Mouse (Mus musculus): Measurements from ENCODE around the gene Gm5141.
"Not testable (repeated sequence)": the region's sequence is repeated elsewhere in the genome, so short reads cannot be mapped to it uniquely, and the experiment has no call there.

The Gm5141 gene

DNA sequence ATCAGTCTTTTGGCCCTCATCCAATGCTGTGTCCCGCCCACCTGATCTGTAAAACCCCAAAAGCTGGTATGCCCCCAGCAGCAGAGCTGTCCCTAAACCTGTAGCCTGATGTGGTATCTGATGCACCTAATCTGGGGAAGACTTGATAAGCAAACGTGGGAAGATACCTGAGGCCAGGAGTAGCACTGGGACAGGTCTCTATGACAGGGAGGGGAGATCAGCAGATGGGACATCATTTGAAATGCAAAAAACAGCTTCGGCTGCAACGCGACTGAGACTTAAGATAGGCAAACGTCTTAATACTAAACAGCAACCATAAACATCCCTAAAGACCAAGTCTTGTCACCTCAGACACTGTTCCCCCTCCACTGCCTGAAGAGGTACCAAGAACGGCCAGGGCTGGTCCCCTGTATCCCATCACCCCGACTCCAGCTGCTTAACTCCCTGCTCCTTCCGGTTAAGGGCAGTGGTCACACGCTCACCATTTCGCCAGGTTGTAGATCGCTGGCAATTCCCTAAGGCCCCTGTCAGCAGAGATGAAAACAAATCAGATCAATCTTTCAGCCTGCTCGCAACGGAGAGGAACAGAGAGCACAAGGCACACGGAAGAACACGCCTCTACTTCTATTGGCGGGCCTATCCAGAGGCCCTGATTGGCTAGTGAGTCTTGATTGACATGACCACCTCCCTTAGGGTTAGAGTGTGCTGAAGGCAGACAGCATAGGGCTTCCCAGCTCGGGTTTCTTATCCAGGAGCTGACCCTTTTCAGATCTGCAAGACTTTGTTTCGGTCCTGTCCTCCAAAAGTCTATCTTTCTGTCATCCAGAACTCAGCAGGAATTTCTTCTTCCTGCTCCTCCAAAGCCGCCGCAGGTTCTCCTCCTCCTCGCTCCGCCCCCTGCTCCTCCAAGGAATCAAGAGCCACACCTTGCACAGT, at the start of gene Gm5141:
TSS of gene Gm5141 (minus strand) at position 610 of the 936 bp plus-strand sequence.
- DNase-seq: peak; percentile 55

DNA sequence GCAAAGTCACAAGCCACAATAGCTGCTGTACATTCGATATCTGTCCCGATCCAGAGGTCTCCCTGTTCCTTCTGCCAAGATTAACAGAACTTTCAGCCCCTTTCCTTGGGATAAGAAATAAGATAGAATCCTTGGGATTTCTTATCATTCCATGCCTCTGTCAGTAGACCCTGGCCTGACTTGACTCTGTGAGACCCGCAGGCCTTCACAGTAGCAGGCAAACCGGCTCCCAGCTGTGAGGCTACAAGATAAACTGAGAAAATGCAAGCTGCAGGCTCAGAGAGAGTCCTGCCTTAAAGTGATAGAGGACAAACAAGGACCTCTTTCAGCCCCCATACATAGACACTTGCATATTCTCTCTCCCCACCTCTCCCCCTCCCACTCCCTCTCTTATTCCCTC, 47.7 kb upstream of the Gm5141 start:
- no peak for DNase-seq

GRCm38 (mm10) chr13:62832239-62832638, 46.6 kb upstream of the Gm5141 start:
- no peak for DNase-seq

DNA sequence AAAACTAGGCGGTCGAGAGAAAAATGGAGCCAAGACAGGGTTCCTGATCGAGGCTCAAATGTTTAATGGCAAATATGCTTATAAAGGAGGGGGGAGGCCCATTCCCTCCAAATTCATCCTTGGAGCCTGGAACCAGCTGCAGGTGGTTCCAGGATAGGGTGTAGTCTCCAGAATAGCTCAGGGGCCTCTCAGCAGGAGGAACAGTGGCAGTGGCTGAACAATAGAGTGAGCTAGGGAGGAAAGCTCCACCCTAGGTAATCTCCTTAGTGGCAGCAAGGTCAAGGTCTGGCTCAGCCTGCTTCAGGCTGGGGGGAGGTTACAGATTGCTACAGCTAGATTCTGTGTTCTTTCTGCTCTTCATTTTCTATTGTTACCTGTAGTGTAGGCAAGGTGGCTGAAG, 30.1 kb upstream of the Gm5141 start:
- not testable (repeated sequence) for DNase-seq

GRCm38 (mm10) chr13:62812713-62813112, 27.1 kb upstream of the Gm5141 start:
- DNase-seq: no peak

GRCm38 (mm10) chr13:62807981-62808380, 22.4 kb upstream of the Gm5141 start:
- not testable (repeated sequence) for DNase-seq

- not testable (repeated sequence) for DNase-seq
These were observed 506 bp upstream of the Gm5141 start for GRCm38 (mm10) chr13:62786135-62786493.

DNA sequence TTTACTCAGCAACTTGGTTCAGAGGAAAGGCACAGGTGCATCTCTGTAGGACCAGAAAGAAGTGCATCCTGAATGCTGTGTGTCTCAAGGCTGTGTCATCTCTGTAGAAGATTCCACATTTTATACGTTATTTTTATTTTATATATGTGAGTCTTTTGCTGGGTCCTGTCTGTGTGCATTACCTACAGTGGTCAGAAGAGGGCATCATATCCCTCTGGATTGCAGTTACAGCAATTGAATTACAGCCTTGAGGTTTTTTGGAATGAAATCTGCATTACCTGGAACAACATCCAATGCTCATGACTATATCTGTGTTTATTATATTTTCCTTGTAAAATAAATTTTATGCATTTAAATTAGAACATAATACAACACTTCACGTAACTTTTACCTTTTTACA, 21.8 kb downstream of the Gm5141 start:
- DNase-seq: not testable (repeated sequence)

DNA sequence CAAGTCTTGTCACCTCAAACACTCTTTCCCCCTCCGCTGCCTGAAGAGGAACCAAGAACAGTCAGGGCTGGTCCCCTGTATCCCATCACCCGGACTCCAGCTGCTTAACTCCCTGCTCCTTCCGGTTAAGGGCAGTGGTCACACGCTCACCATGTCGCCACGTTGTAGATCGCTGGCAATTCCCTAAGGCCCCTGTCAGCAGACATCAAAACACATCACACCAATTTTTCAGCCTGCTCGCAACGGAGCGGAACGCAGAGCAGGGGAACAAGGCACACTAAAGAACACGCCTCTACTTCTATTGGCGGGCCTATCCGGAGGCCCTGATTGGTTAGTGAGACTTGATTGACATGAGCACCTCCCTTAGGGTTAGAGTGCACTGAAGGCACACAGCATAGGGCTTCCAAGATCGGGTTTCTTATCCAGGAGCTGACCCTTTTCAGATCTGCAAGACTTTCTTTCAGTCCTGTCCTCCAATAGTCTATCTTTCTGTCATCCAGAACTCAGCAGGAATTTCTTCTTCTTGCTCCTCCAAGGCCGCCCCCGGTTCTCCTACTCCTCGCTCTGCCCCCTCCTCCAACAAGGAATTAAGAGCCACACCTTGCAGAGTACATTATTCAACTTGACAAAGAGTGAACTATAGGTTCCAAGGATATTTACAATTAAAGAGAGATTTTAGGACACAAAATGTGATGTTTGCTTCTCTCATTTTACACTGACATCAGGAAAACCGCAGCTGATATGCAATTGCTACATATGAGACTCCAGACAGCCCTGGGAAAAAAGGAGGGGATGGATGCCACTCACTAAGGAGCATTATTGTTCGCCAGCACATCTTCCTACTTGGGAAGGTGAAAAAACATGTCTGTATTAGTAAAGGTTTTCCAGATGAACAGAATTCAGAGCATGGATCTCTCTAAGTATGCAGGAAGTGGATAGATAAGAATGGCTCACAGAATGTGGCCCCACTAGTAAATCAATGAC, 24.9 kb downstream of the Gm5141 start, which contains the start of gene Platr25:
TSS of gene Platr25 (minus strand) at position 278 of the 984 bp plus-strand sequence.
- DNase-seq: peak; percentile 31

- DNase-seq: no peak
These were observed 52.3 kb downstream of the Gm5141 start for GRCm38 (mm10) chr13:62733322-62733721.
